Mouse (Mus musculus): ENCODE measurements at regions not wholly inside any gene's neighbourhood (a gene's known extent, or its start where the extent isn't known, plus 50 kb on each side); places are given as distances from the start of the nearest gene placed in this dataset.

- Histone ChIP-seq H3K9ac (ENCODE audit: low read depth, low read length, severe bottlenecking) (no peak overlapping the region), H3K27ac (replicated peaks; ENCODE audit: low read depth, low read length) (no peak overlapping the region), H3K27me3 (ENCODE audit: control insufficient read depth, insufficient read depth, low read length) (no peaks in the 10 kb centered on the region), H3K4me3 (replicated peaks; ENCODE audit: low read length) (no peak overlapping the region), H3K36me3 (ENCODE audit: control insufficient read depth, insufficient read depth, low read length) (no peaks in the 10 kb centered on the region), H3K4me1 (ENCODE audit: control insufficient read depth, insufficient read depth, low read length) (0 out of 2 replicates have a peak, but pooled peaks cover 7% of the 10 kb centered on the region), H3K4me2 (replicated peaks; ENCODE audit: low read depth, low read length, severe bottlenecking) (no peak overlapping the region), H3K9me3 (ENCODE audit: control insufficient read depth, low read length) (no peaks in the 10 kb centered on the region)
- DNase-seq (ENCODE audit: low spot score), result no peak
- TF ChIP-seq POLR2A (IDR thresholded peaks at IDR 0.05; ENCODE audit: borderline replicate concordance, extremely low read depth, insufficient read depth, insufficient read length), result no peak
- 0 out of 2 replicates have a peak, but pooled peaks have one; percentile 21 for ATAC-seq (ENCODE audit: low FRiP score, low read depth)
Measured at GRCm38 (mm10) chr10:51946189-51946588, 76.1 kb upstream of the Vgll2 start.

GRCm38 (mm10) chr10:51946881-51947280 lies 75.4 kb upstream of the Vgll2 start:
- H3K9me3 ChIP-seq (ENCODE audit: control insufficient read depth, low read length), result no peaks in the 10 kb centered on the region
- no peak overlapping the region for H3K9ac ChIP-seq (ENCODE audit: low read depth, low read length, severe bottlenecking)
- H3K4me2 ChIP-seq (replicated peaks; ENCODE audit: low read depth, low read length, severe bottlenecking), result no peak overlapping the region
- DNase-seq (ENCODE audit: low spot score) (no peak), ATAC-seq (ENCODE audit: low FRiP score, low read depth) (0 out of 2 replicates have a peak, but pooled peaks have one; percentile 23)
- no peak for TF ChIP-seq POLR2A (IDR thresholded peaks at IDR 0.05; ENCODE audit: borderline replicate concordance, extremely low read depth, insufficient read depth, insufficient read length)
- H3K27ac ChIP-seq (replicated peaks; ENCODE audit: low read depth, low read length), result no peak overlapping the region
- 0 out of 2 replicates have a peak, but pooled peaks cover 3% of the 10 kb centered on the region for H3K4me1 ChIP-seq (ENCODE audit: control insufficient read depth, insufficient read depth, low read length)
- no peak overlapping the region for H3K4me3 ChIP-seq (replicated peaks; ENCODE audit: low read length)
- H3K27me3 ChIP-seq (ENCODE audit: control insufficient read depth, insufficient read depth, low read length), result no peaks in the 10 kb centered on the region
- no peaks in the 10 kb centered on the region for H3K36me3 ChIP-seq (ENCODE audit: control insufficient read depth, insufficient read depth, low read length)

GRCm38 (mm10) chr10:51950016-51950415 lies 72.3 kb upstream of the Vgll2 start:
- no peaks in the 10 kb centered on the region for H3K27me3 ChIP-seq (ENCODE audit: control insufficient read depth, insufficient read depth, low read length)
- no peak overlapping the region for H3K27ac ChIP-seq (replicated peaks; ENCODE audit: low read depth, low read length)
- ATAC-seq (ENCODE audit: low FRiP score, low read depth) (no peak), DNase-seq (ENCODE audit: low spot score) (no peak)
- H3K36me3 ChIP-seq (ENCODE audit: control insufficient read depth, insufficient read depth, low read length), result no peaks in the 10 kb centered on the region
- 0 out of 2 replicates have a peak, but pooled peaks cover 3% of the 10 kb centered on the region for H3K4me1 ChIP-seq (ENCODE audit: control insufficient read depth, insufficient read depth, low read length)
- H3K9me3 ChIP-seq (ENCODE audit: control insufficient read depth, low read length), result no peaks in the 10 kb centered on the region
- no peak overlapping the region for H3K9ac ChIP-seq (ENCODE audit: low read depth, low read length, severe bottlenecking)
- H3K4me2 ChIP-seq (replicated peaks; ENCODE audit: low read depth, low read length, severe bottlenecking), result no peak overlapping the region
- 74% methylated on average over 1 of the region's 1 CpGs for WGBS
- no peak overlapping the region for H3K4me3 ChIP-seq (replicated peaks; ENCODE audit: low read length)
- no peak for TF ChIP-seq POLR2A (IDR thresholded peaks at IDR 0.05; ENCODE audit: borderline replicate concordance, extremely low read depth, insufficient read depth, insufficient read length)

- no peaks in the 10 kb centered on the region for H3K9me3 ChIP-seq (ENCODE audit: control insufficient read depth, low read length)
- no peaks in the 10 kb centered on the region for H3K27me3 ChIP-seq (ENCODE audit: control insufficient read depth, insufficient read depth, low read length)
- WGBS, result 71% methylated on average over 4 of the region's 4 CpGs
- no peak overlapping the region for H3K4me2 ChIP-seq (replicated peaks; ENCODE audit: low read depth, low read length, severe bottlenecking)
- no peak for TF ChIP-seq POLR2A (IDR thresholded peaks at IDR 0.05; ENCODE audit: borderline replicate concordance, extremely low read depth, insufficient read depth, insufficient read length)
- H3K4me3 ChIP-seq (replicated peaks; ENCODE audit: low read length), result no peak overlapping the region
- no peaks in the 10 kb centered on the region for H3K4me1 ChIP-seq (ENCODE audit: control insufficient read depth, insufficient read depth, low read length)
- DNase-seq (ENCODE audit: low spot score) (no peak), ATAC-seq (ENCODE audit: low FRiP score, low read depth) (no peak)
- no peaks in the 10 kb centered on the region for H3K36me3 ChIP-seq (ENCODE audit: control insufficient read depth, insufficient read depth, low read length)
- no peak overlapping the region for H3K27ac ChIP-seq (replicated peaks; ENCODE audit: low read depth, low read length)
- H3K9ac ChIP-seq (ENCODE audit: low read depth, low read length, severe bottlenecking), result no peak overlapping the region
Measured at GRCm38 (mm10) chr10:51952021-51952420, 70.3 kb upstream of the Vgll2 start.

- TF ChIP-seq POLR2A (IDR thresholded peaks at IDR 0.05; ENCODE audit: borderline replicate concordance, extremely low read depth, insufficient read depth, insufficient read length), result no peak
- H3K4me1 ChIP-seq (ENCODE audit: control insufficient read depth, insufficient read depth, low read length), result no peaks in the 10 kb centered on the region
- H3K4me3 ChIP-seq (replicated peaks; ENCODE audit: low read length), result no peak overlapping the region
- DNase-seq (ENCODE audit: low spot score) (no peak), ATAC-seq (ENCODE audit: low FRiP score, low read depth) (no peak)
- H3K27me3 ChIP-seq (ENCODE audit: control insufficient read depth, insufficient read depth, low read length), result no peaks in the 10 kb centered on the region
- 59% methylated on average over 1 of the region's 1 CpGs for WGBS
- H3K4me2 ChIP-seq (replicated peaks; ENCODE audit: low read depth, low read length, severe bottlenecking), result no peak overlapping the region
- no peaks in the 10 kb centered on the region for H3K36me3 ChIP-seq (ENCODE audit: control insufficient read depth, insufficient read depth, low read length)
- no peak overlapping the region for H3K27ac ChIP-seq (replicated peaks; ENCODE audit: low read depth, low read length)
- no peak overlapping the region for H3K9ac ChIP-seq (ENCODE audit: low read depth, low read length, severe bottlenecking)
- no peaks in the 10 kb centered on the region for H3K9me3 ChIP-seq (ENCODE audit: control insufficient read depth, low read length)
Measured at GRCm38 (mm10) chr10:51956493-51956892, 65.8 kb upstream of the Vgll2 start.

GRCm38 (mm10) chr10:51961497-51961896 lies 60.8 kb upstream of the Vgll2 start:
- WGBS, result 35% methylated on average over 2 of the region's 2 CpGs
- DNase-seq (ENCODE audit: low spot score) (peak; percentile 57), ATAC-seq (ENCODE audit: low FRiP score, low read depth) (peak; percentile 84)
- H3K9me3 ChIP-seq (ENCODE audit: control insufficient read depth, low read length), result no peaks in the 10 kb centered on the region
- H3K27ac ChIP-seq (replicated peaks; ENCODE audit: low read depth, low read length), result no peak overlapping the region
- H3K4me2 ChIP-seq (replicated peaks; ENCODE audit: low read depth, low read length, severe bottlenecking), result no peak overlapping the region
- H3K9ac ChIP-seq (ENCODE audit: low read depth, low read length, severe bottlenecking), result no peak overlapping the region
- no peaks in the 10 kb centered on the region for H3K4me1 ChIP-seq (ENCODE audit: control insufficient read depth, insufficient read depth, low read length)
- TF ChIP-seq POLR2A (IDR thresholded peaks at IDR 0.05; ENCODE audit: borderline replicate concordance, extremely low read depth, insufficient read depth, insufficient read length), result no peak
- H3K36me3 ChIP-seq (ENCODE audit: control insufficient read depth, insufficient read depth, low read length), result no peaks in the 10 kb centered on the region
- H3K27me3 ChIP-seq (ENCODE audit: control insufficient read depth, insufficient read depth, low read length), result no peaks in the 10 kb centered on the region
- H3K4me3 ChIP-seq (replicated peaks; ENCODE audit: low read length), result no peak overlapping the region

Measured in limb, embryonic 14.5 days (tissue).